Mouse (Mus musculus) mesoderm, embryonic 11.5 days (tissue): ENCODE results near the gene Nxph4.

Experiments used
- DNase-seq: peaks from one replicate; pipeline ENCODE4 v3.0.0-alpha.2; 2012; ENCODE audit warnings: low read depth, low spot score

The Nxph4 gene

GRCm38 (mm10) chr10:127542720-127543119 lies 8.4 kb upstream of the Nxph4 start:
- no peak for DNase-seq

GRCm38 (mm10) chr10:127542084-127542483 lies 7.7 kb upstream of the Nxph4 start:
- DNase-seq = no peak

- DNase-seq = no peak
These were observed 7.2 kb upstream of the Nxph4 start for GRCm38 (mm10) chr10:127541510-127541909.

- peak; percentile 83 for DNase-seq
These were observed 3.7 kb upstream of the Nxph4 start for GRCm38 (mm10) chr10:127537854-127538583.

GRCm38 (mm10) chr10:127536586-127537314 lies 2.4 kb upstream of the Nxph4 start:
- DNase-seq = peak; percentile 75

GRCm38 (mm10) chr10:127534929-127535384 lies 598 bp upstream of the Nxph4 start:
- no peak for DNase-seq

GRCm38 (mm10) chr10:127531548-127531947 lies 2.8 kb downstream of the Nxph4 start:
- no peak for DNase-seq

- no peak for DNase-seq
These were observed 3.4 kb downstream of the Nxph4 start for GRCm38 (mm10) chr10:127530945-127531344.

- no peak for DNase-seq
These were observed 6.9 kb downstream of the Nxph4 start for GRCm38 (mm10) chr10:127527481-127527880.

- peak; percentile 68 for DNase-seq
These were observed 7.7 kb downstream of the Nxph4 start for GRCm38 (mm10) chr10:127526681-127527080.

- DNase-seq = no peak
These were observed 8.3 kb downstream of the Nxph4 start for GRCm38 (mm10) chr10:127526048-127526447.

GRCm38 (mm10) chr10:127524646-127525255 lies 9.6 kb downstream of the Nxph4 start:
- no peak for DNase-seq

- peak; percentile 97 for DNase-seq
These were observed 12.2 kb downstream of the Nxph4 start, which contains the start of gene Shmt2 for GRCm38 (mm10) chr10:127522088-127522581. Gene Shmt2 (minus strand): TSS chr10:127522444.

GRCm38 (mm10) chr10:127521611-127522080 lies 12.7 kb downstream of the Nxph4 start:
- DNase-seq = no peak

GRCm38 (mm10) chr10:127520714-127521357 lies 13.5 kb downstream of the Nxph4 start:
- no peak for DNase-seq

GRCm38 (mm10) chr10:127519903-127520713 lies 14.3 kb downstream of the Nxph4 start:
- DNase-seq = no peak

- DNase-seq = no peak
These were observed 15.2 kb downstream of the Nxph4 start for GRCm38 (mm10) chr10:127519041-127519701.

GRCm38 (mm10) chr10:127517941-127518340 lies 16.4 kb downstream of the Nxph4 start:
- DNase-seq = no peak

- no peak for DNase-seq
These were observed 17.6 kb downstream of the Nxph4 start for GRCm38 (mm10) chr10:127516576-127517260.
